Mouse (Mus musculus): ENCODE data around the gene Rnf180. TPM values are rescaled to one million over a fixed set of nuclear protein-coding genes. Genes with fewer than 3 reads are reported as not detected.

Gene Rnf180
- total RNA-seq, 1 experiment from 2014 or later, result 7.8 TPM

DNA sequence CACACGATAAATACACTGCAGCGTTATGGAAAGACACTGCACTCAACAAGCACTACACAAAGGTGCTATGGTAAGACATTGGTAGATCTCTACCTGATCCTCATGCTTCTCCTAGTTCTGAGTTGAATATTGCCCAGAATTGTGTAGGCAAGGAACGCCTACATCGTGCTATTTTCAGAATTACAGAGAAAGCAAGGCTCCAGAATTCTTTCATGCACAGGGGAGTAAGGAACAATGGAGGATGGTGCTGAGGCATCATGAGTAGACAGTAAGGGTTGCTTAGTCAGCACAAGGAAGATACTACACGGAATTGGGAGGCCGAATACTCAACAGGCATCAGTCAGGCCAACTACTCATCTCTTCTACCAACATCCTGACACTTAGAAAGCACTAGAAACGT lies 105.9 kb downstream of the Rnf180 start:
- no peak for ATAC-seq (replicated peaks in 1 of 2; ENCODE audit: insufficient read depth in 1 of 2, low FRiP score in 2 of 2, low TSS enrichment in 1 of 2, low read depth in 1 of 2, poor library complexity in 2 of 2, severe bottlenecking in 2 of 2)

- ATAC-seq (replicated peaks in 1 of 2; ENCODE audit: insufficient read depth in 1 of 2, low FRiP score in 2 of 2, low TSS enrichment in 1 of 2, low read depth in 1 of 2, poor library complexity in 2 of 2, severe bottlenecking in 2 of 2), result no peak
These were observed 113.8 kb downstream of the Rnf180 start for GRCm38 (mm10) chr13:105180781-105181180.

DNA sequence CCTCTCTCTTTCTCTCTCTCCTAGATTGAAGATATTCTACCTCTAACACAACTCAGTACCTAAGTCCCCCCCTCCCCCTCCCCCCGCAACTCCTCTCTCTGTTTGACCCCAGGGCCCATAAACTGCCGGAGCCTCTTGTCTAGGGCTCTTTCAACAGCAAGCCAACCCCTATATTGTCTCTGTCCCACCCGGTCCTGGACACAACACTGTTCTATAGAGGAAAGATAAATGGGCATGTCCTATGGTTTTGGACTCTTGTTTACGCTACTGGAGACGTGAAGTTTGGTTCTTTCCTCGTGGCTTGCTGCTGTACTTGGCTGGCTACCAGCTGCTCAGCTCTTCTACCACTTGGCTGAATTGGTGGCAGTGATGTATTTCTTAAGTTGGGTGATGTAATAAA lies 129.2 kb downstream of the Rnf180 start:
- ATAC-seq (replicated peaks in 1 of 2; ENCODE audit: insufficient read depth in 1 of 2, low FRiP score in 2 of 2, low TSS enrichment in 1 of 2, low read depth in 1 of 2, poor library complexity in 2 of 2, severe bottlenecking in 2 of 2), result no peak

DNA sequence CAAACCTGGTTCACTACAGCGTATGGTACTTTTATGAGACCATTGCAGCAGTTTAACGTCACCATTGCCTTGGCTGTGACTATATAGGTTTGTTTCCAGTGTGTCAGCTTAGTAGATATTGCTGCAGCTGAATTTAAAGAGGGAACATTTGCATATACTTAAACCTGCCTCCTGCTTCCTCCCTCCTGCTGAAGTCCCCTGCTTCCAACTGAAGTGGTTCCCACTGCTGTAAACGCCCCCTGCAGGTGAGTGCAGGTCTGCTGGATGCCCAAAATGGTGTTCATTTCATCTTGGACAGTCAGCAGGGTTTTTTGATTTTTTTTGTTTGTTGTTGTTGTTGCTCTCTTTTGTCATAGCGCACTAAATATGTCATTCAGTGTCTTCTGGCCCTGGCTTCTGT lies 140.7 kb downstream of the Rnf180 start:
- ATAC-seq (replicated peaks in 1 of 2; ENCODE audit: insufficient read depth in 1 of 2, low FRiP score in 2 of 2, low TSS enrichment in 1 of 2, low read depth in 1 of 2, poor library complexity in 2 of 2, severe bottlenecking in 2 of 2), result peak; percentile 49 to 66; a peak in 2 of 4 replicates

- no peak for ATAC-seq (replicated peaks in 1 of 2; ENCODE audit: insufficient read depth in 1 of 2, low FRiP score in 2 of 2, low TSS enrichment in 1 of 2, low read depth in 1 of 2, poor library complexity in 2 of 2, severe bottlenecking in 2 of 2)
These were observed 144.6 kb downstream of the Rnf180 start for GRCm38 (mm10) chr13:105150006-105150405.

DNA sequence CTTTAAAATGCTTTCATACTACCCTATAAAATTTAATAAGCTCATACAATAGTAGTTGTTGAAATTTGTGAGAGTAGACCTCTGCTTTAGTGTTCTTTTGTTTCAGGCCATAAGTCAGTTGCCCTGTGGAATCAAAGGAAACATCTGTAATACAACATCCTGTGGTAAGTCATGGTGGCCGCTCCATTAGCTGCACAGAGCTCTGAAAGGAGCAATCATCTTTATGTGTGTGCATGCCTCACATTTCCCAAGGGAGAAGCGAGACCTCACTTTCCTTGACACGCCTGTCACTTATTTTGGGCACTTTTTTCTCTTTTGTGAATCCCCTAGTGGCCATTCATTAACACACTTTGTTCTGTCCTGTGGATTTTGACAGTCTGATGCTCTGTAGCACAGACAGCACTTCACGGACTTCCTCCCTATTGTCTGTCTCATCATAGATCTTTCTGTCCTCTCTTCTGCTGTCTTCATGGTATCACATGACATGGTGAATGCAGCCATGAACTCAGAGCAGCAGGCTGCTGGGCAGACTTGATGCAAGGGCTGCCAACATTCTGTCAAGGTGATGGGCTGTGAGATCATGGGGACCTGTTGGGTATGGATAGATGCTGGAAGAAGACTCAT lies 146.7 kb downstream of the Rnf180 start:
- ATAC-seq (replicated peaks in 1 of 2; ENCODE audit: insufficient read depth in 1 of 2, low FRiP score in 2 of 2, low TSS enrichment in 1 of 2, low read depth in 1 of 2, poor library complexity in 2 of 2, severe bottlenecking in 2 of 2), result peak; percentile 99 to 100

DNA sequence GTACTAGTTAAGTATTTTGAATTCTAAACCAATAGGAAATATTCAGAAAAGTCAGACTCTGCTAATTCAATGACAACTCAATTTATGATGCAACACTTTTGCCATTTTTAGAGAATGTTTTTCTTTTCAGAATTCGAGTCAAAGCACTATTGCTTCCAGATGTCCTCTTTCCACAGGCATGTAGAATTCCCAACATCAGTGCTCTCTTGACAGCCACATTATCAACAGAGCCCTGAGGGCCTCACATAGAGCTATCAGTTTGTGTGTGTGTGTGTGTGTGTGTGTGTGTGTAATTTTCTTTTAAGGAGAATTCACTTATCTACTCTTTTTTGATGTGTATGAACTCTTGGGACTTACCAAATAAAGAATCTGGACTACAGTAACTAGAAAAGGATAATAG lies 147.8 kb downstream of the Rnf180 start:
- no peak for ATAC-seq (replicated peaks in 1 of 2; ENCODE audit: insufficient read depth in 1 of 2, low FRiP score in 2 of 2, low TSS enrichment in 1 of 2, low read depth in 1 of 2, poor library complexity in 2 of 2, severe bottlenecking in 2 of 2)

GRCm38 (mm10) chr13:105139881-105140280 lies 154.7 kb downstream of the Rnf180 start:
- ATAC-seq (replicated peaks in 1 of 2; ENCODE audit: insufficient read depth in 1 of 2, low FRiP score in 2 of 2, low TSS enrichment in 1 of 2, low read depth in 1 of 2, poor library complexity in 2 of 2, severe bottlenecking in 2 of 2), result peak; percentile 92 to 96

GRCm38 (mm10) chr13:105134397-105134796 lies 160.2 kb downstream of the Rnf180 start:
- no peak; a peak in 1 of 4 replicates for ATAC-seq (replicated peaks in 1 of 2; ENCODE audit: insufficient read depth in 1 of 2, low FRiP score in 2 of 2, low TSS enrichment in 1 of 2, low read depth in 1 of 2, poor library complexity in 2 of 2, severe bottlenecking in 2 of 2)

DNA sequence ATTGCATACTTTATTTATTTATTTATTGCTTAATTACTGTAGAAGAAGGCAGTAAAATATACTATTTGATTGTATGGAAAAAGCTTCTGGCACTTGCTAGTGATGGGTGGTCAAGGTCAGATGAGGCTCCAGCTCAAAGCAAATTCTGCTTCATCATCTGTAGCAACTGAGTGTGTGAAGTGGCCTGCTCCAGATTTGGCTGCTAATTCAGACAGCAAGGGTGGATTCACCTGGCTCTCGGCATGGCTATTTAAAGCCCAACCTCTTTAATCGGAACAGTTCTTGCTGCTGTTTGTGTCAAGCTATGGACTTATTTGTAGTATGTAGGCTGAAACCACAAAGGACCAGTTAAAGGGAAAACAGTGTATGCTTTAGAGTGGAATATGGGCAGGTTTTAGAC lies 161.8 kb downstream of the Rnf180 start:
- no peak for ATAC-seq (replicated peaks in 1 of 2; ENCODE audit: insufficient read depth in 1 of 2, low FRiP score in 2 of 2, low TSS enrichment in 1 of 2, low read depth in 1 of 2, poor library complexity in 2 of 2, severe bottlenecking in 2 of 2)

DNA sequence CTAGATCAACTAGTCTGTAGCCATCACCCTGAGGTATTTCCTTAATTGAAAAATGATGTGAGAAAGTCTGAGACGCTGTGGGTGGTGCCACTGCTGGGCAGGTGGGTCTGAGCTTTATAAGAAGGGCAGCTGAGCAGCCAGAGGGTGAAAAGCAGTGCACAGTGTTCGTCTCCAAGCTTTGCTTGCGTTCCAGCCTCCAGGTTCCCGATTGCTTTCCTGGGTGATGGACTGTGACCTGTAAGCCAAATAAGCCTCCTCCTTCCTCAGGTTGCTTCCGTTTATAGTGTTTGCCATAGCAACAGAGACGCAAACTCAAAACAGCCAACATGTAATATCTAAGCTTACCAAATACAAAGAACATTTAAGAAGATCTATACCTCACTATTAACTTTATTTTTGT lies 162.2 kb downstream of the Rnf180 start:
- no peak for ATAC-seq (replicated peaks in 1 of 2; ENCODE audit: insufficient read depth in 1 of 2, low FRiP score in 2 of 2, low TSS enrichment in 1 of 2, low read depth in 1 of 2, poor library complexity in 2 of 2, severe bottlenecking in 2 of 2)

DNA sequence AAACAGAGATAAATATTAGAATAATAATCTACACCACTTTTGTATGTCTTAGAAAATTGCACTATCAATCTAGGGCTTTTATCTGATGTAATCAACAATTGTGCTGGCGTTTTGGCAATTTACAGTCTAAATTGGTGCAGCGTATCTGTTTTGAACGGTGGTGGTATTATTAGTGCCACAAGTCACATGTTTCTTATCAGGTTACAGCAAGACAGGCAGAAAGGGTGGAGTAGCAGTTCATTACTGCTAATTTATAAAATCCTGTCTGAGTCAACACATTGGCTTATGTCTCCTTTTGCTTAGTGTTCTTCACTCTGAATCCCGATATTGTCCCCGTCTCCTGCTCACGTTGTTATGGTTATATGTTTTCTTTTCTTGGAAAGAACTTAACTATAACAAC lies 164.5 kb downstream of the Rnf180 start:
- ATAC-seq (replicated peaks in 1 of 2; ENCODE audit: insufficient read depth in 1 of 2, low FRiP score in 2 of 2, low TSS enrichment in 1 of 2, low read depth in 1 of 2, poor library complexity in 2 of 2, severe bottlenecking in 2 of 2), result no peak

GRCm38 (mm10) chr13:105122092-105122491 lies 172.5 kb downstream of the Rnf180 start:
- 0 out of 4 replicates have a peak, but pooled peaks of 1 of the 2 experiments have one; percentile 12 for ATAC-seq (replicated peaks in 1 of 2; ENCODE audit: insufficient read depth in 1 of 2, low FRiP score in 2 of 2, low TSS enrichment in 1 of 2, low read depth in 1 of 2, poor library complexity in 2 of 2, severe bottlenecking in 2 of 2)

DNA sequence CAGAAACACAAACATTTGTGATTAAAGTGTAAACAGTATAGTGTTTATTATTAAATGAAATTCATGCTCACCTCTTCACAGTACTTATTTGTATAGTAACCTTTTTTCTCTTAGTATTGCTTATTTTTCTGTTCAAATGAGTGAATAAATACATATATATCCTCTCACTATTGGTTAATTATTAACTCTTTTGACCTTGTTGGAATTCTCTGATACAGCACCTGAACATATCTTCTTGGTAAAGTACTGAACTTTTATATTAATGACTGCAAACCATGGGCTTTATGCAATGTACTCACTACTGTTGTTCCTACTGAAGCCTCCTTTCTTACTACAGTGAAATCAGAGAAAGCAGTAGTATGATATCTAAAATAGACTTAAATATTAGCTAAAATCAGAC lies 173.0 kb downstream of the Rnf180 start:
- no peak for ATAC-seq (replicated peaks in 1 of 2; ENCODE audit: insufficient read depth in 1 of 2, low FRiP score in 2 of 2, low TSS enrichment in 1 of 2, low read depth in 1 of 2, poor library complexity in 2 of 2, severe bottlenecking in 2 of 2)

GRCm38 (mm10) chr13:105111599-105111998 lies 183.0 kb downstream of the Rnf180 start:
- ATAC-seq (replicated peaks in 1 of 2; ENCODE audit: insufficient read depth in 1 of 2, low FRiP score in 2 of 2, low TSS enrichment in 1 of 2, low read depth in 1 of 2, poor library complexity in 2 of 2, severe bottlenecking in 2 of 2), result no peak

- no peak for ATAC-seq (replicated peaks in 1 of 2; ENCODE audit: insufficient read depth in 1 of 2, low FRiP score in 2 of 2, low TSS enrichment in 1 of 2, low read depth in 1 of 2, poor library complexity in 2 of 2, severe bottlenecking in 2 of 2)
These were observed 190.2 kb downstream of the Rnf180 start for GRCm38 (mm10) chr13:105104385-105104784.

DNA sequence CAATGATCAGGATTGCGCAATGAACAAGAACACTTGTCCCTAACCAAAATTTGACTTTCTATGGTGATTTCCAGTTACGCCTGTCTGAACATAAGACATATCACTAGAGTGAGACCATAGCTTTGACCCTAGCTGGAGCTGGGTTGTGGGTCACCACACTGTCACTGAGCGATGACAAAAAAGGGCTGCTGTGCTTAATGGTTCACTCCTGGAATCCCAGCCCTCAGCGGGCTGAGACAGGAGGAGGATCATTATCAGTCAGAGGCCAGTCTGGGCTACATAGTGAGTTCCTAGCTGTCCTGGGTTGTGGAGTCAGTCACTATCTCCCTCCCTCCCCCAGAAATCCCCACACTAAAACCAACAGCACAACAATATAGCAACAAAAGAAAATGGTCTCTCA lies 193.9 kb downstream of the Rnf180 start:
- no peak for ATAC-seq (replicated peaks in 1 of 2; ENCODE audit: insufficient read depth in 1 of 2, low FRiP score in 2 of 2, low TSS enrichment in 1 of 2, low read depth in 1 of 2, poor library complexity in 2 of 2, severe bottlenecking in 2 of 2)

- no peak for ATAC-seq (replicated peaks in 1 of 2; ENCODE audit: insufficient read depth in 1 of 2, low FRiP score in 2 of 2, low TSS enrichment in 1 of 2, low read depth in 1 of 2, poor library complexity in 2 of 2, severe bottlenecking in 2 of 2)
These were observed 198.3 kb downstream of the Rnf180 start for GRCm38 (mm10) chr13:105096316-105096715.

GRCm38 (mm10) chr13:105089276-105089675 lies 205.3 kb downstream of the Rnf180 start:
- ATAC-seq (replicated peaks in 1 of 2; ENCODE audit: insufficient read depth in 1 of 2, low FRiP score in 2 of 2, low TSS enrichment in 1 of 2, low read depth in 1 of 2, poor library complexity in 2 of 2, severe bottlenecking in 2 of 2), result no peak

All from hematopoietic stem cell, adult 5-6 weeks (primary cell).